Mouse (Mus musculus): ENCODE measurements around the gene Ache. TPM values are rescaled to one million over a fixed set of nuclear protein-coding genes. Genes with fewer than 3 reads are reported as not detected.

Ache gene
- polyA plus RNA-seq, 1 experiment from 2014 or later: 102 TPM

- WGBS: under 1% methylated on average over 14 of the region's 16 CpGs
- peak overlapping the region; percentile 93 for H3K4me2 ChIP-seq (ENCODE audit: low read length)
- peak; percentile 87 for ATAC-seq
Measured at GRCm38 (mm10) chr5:137286655-137287031, 676 bp upstream of the Ache start.

DNA sequence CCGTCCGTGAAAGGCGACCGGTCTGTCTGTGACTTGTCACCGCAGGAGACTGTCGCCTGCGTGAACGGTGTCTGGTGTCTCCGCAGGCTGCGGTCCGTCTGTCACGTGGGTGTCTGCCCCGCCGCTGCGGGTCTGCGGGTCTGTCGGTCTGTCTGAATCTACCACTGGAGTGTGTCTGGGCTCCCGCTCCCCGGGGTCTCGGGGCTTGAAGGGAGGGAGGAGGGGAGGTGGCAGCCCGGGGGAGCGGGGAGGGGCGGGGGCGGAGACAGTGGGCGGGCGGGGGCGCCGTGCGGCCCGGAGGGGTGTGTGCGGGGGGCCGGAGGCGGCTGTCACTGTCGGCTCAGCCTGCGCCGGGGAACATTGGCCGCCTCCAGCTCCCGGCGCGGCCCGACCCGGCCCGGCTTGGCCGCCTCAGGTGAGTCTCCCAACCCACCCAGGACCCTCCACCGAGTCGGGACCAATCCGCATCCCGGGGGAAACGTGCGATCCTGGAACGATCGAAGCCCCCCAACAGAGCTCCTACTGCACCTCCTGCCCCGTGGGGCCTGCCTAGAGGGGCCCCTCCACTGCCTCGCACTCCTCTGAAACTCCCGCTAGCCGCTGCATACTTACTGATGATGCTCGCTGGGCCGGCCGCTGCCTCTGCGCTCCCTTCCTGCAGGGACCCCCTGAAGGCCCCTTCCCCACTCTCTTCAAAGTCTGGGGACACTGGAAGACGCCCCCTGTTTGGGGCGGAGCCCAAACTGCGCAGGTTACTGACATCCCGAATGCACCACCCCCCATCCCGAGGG, 829 bp downstream of the Ache start:
- Histone ChIP-seq H3K36me3 (ENCODE audit: control insufficient read depth, insufficient read depth, low read length) (no peaks in the 10 kb centered on the region), H3K27ac (ENCODE audit: low read depth, low read length) (peak overlapping the region; percentile 77), H3K4me1 (ENCODE audit: control insufficient read depth, insufficient read depth, low read depth, low read length) (peaks cover 20% of the 10 kb centered on the region), H3K9ac (ENCODE audit: low read depth, low read length) (peak overlapping the region; percentile 74), H3K9me3 (ENCODE audit: control insufficient read depth, low read length) (no peaks in the 10 kb centered on the region), H3K4me3 (ENCODE audit: low read length) (peak overlapping the region; percentile 66), H3K27me3 (replicated peaks; ENCODE audit: control insufficient read depth, insufficient read depth, low read length) (peaks cover 13% of the 10 kb centered on the region), H3K4me2 (ENCODE audit: low read length) (peak overlapping the region; percentile 93)
- ATAC-seq: peak; percentile 28
- under 1% methylated on average over 51 of the region's 65 CpGs for WGBS

More at GRCm38 (mm10) chr5:137286655-137287031, 676 bp upstream of the Ache start:
- peaks cover 14% of the 10 kb centered on the region for H3K4me1 ChIP-seq (ENCODE audit: control insufficient read depth, insufficient read depth, low read depth, low read length)
- peaks cover 11% of the 10 kb centered on the region for H3K27me3 ChIP-seq (replicated peaks; ENCODE audit: control insufficient read depth, insufficient read depth, low read length)
- peak overlapping the region; percentile 66 for H3K4me3 ChIP-seq (ENCODE audit: low read length)
- H3K36me3 ChIP-seq (ENCODE audit: control insufficient read depth, insufficient read depth, low read length): no peaks in the 10 kb centered on the region
- H3K27ac ChIP-seq (ENCODE audit: low read depth, low read length): peak overlapping the region; percentile 77
- H3K9ac ChIP-seq (ENCODE audit: low read depth, low read length): peak overlapping the region; percentile 74
- H3K9me3 ChIP-seq (ENCODE audit: control insufficient read depth, low read length): no peaks in the 10 kb centered on the region

DNA sequence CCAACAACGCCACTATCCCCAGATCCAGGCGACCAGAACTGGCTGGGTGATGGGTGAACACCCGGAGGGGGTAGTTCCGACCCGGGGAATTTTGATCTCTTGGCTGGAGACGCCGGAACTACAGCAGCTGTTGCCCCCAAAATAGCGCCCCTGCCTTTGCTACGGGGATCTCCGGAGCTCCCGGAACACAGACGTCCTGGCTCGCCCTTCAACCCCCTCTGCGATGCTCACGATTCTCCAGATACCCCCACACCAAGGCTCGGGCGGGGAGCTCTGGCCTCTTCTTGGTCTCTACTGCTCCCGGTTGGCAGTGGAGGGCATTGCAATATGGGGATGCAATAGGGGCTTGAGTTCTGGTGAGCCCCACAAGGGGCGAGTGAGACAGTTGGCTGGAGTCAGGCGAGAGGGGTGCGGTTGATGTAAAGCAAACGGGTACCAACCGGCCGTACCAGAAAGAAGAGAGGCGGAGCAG, 1.7 kb downstream of the Ache start:
- no peak for ATAC-seq
- H3K27ac ChIP-seq (ENCODE audit: low read depth, low read length): no peak overlapping the region
- WGBS: 3% methylated on average over 25 of the region's 25 CpGs

DNA sequence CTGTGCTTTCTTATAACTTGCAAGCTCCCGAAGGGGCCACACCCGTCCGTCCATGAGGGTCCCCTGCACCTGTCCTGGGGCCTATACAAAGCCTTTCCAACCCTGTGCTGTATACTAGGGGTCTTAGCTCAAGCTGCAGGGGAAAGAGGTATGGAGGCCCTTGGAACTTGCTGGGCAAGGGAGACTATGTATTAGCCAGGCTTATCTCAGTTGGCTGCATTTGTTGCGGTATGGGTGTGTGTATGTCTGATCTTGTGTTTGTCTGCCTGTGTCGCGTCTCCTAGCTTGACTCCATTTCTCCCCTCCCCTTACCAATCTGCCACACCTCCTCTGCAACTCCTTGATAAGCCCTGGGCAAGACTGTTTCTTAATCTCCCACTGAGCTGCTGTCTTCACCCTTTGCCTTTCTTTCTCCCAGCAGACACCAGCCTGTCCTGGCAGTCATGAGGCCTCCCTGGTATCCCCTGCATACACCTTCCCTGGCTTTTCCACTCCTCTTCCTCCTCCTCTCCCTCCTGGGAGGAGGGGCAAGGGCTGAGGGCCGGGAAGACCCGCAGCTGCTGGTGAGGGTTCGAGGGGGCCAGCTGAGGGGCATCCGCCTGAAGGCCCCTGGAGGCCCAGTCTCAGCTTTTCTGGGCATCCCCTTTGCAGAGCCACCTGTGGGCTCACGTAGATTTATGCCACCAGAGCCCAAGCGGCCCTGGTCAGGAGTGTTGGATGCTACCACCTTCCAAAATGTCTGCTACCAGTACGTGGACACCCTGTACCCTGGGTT, 2.5 kb downstream of the Ache start:
- Histone ChIP-seq H3K36me3 (ENCODE audit: control insufficient read depth, insufficient read depth, low read length) (no peaks in the 10 kb centered on the region), H3K9ac (ENCODE audit: low read depth, low read length) (peak overlapping the region; percentile 74), H3K9me3 (ENCODE audit: control insufficient read depth, low read length) (no peaks in the 10 kb centered on the region), H3K27ac (ENCODE audit: low read depth, low read length) (no peak overlapping the region), H3K4me1 (ENCODE audit: control insufficient read depth, insufficient read depth, low read depth, low read length) (peaks cover 29% of the 10 kb centered on the region), H3K27me3 (replicated peaks; ENCODE audit: control insufficient read depth, insufficient read depth, low read length) (peaks cover 13% of the 10 kb centered on the region), H3K4me3 (ENCODE audit: low read length) (peak overlapping the region; percentile 66), H3K4me2 (ENCODE audit: low read length) (peak overlapping the region; percentile 93)
- ATAC-seq: no peak
- 55% methylated on average over 13 of the region's 13 CpGs for WGBS

More for the DNA sequence above, 1.7 kb downstream of the Ache start:
- Histone ChIP-seq H3K4me1 (ENCODE audit: control insufficient read depth, insufficient read depth, low read depth, low read length) (peaks cover 27% of the 10 kb centered on the region), H3K4me2 (ENCODE audit: low read length) (peak overlapping the region; percentile 93), H3K9me3 (ENCODE audit: control insufficient read depth, low read length) (no peaks in the 10 kb centered on the region), H3K27me3 (replicated peaks; ENCODE audit: control insufficient read depth, insufficient read depth, low read length) (peaks cover 13% of the 10 kb centered on the region), H3K36me3 (ENCODE audit: control insufficient read depth, insufficient read depth, low read length) (no peaks in the 10 kb centered on the region), H3K4me3 (ENCODE audit: low read length) (peak overlapping the region; percentile 66), H3K9ac (ENCODE audit: low read depth, low read length) (peak overlapping the region; percentile 74)

DNA sequence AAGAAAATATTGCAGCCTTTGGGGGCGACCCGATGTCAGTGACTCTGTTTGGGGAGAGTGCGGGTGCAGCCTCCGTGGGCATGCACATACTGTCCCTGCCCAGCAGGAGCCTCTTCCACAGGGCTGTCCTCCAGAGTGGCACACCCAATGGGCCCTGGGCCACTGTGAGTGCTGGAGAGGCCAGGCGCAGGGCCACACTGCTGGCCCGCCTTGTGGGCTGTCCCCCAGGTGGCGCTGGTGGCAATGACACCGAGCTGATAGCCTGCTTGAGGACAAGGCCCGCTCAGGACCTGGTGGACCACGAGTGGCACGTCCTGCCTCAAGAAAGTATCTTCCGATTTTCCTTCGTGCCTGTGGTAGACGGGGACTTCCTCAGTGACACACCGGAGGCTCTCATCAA, 3.4 kb downstream of the Ache start:
- Histone ChIP-seq H3K4me2 (ENCODE audit: low read length) (peak overlapping the region; percentile 93), H3K9ac (ENCODE audit: low read depth, low read length) (peak overlapping the region; percentile 22; the same call in 1 of the 2 replicates), H3K4me3 (ENCODE audit: low read length) (no peak overlapping the region; the same call in 1 of the 2 replicates), H3K9me3 (ENCODE audit: control insufficient read depth, low read length) (no peaks in the 10 kb centered on the region), H3K27me3 (replicated peaks; ENCODE audit: control insufficient read depth, insufficient read depth, low read length) (peaks cover 13% of the 10 kb centered on the region), H3K4me1 (ENCODE audit: control insufficient read depth, insufficient read depth, low read depth, low read length) (peaks cover 33% of the 10 kb centered on the region), H3K36me3 (ENCODE audit: control insufficient read depth, insufficient read depth, low read length) (peaks cover 8% of the 10 kb centered on the region), H3K27ac (ENCODE audit: low read depth, low read length) (no peak overlapping the region)
- WGBS: 27% methylated on average over 15 of the region's 15 CpGs
- ATAC-seq: no peak

GRCm38 (mm10) chr5:137291381-137291926, 4.1 kb downstream of the Ache start:
- Histone ChIP-seq H3K27ac (ENCODE audit: low read depth, low read length) (no peak overlapping the region), H3K27me3 (replicated peaks; ENCODE audit: control insufficient read depth, insufficient read depth, low read length) (peaks cover 13% of the 10 kb centered on the region), H3K4me1 (ENCODE audit: control insufficient read depth, insufficient read depth, low read depth, low read length) (peaks cover 33% of the 10 kb centered on the region), H3K9ac (ENCODE audit: low read depth, low read length) (no peak overlapping the region), H3K4me3 (ENCODE audit: low read length) (no peak overlapping the region), H3K9me3 (ENCODE audit: control insufficient read depth, low read length) (no peaks in the 10 kb centered on the region), H3K4me2 (ENCODE audit: low read length) (no peak overlapping the region), H3K36me3 (ENCODE audit: control insufficient read depth, insufficient read depth, low read length) (peaks cover 16% of the 10 kb centered on the region)
- ATAC-seq: no peak
- 72% methylated on average over 15 of the region's 15 CpGs for WGBS

GRCm38 (mm10) chr5:137293282-137293681, 6.0 kb downstream of the Ache start:
- H3K36me3 ChIP-seq (ENCODE audit: control insufficient read depth, insufficient read depth, low read length): peaks cover 34% of the 10 kb centered on the region
- H3K9ac ChIP-seq (ENCODE audit: low read depth, low read length): peak overlapping the region; percentile 80
- ATAC-seq: peak; percentile 11; the same call in 1 of the 2 replicates
- peak overlapping the region; percentile 90 for H3K27ac ChIP-seq (ENCODE audit: low read depth, low read length)
- peak overlapping the region; percentile 64 for H3K4me3 ChIP-seq (ENCODE audit: low read length)
- peak overlapping the region; percentile 100 for H3K4me2 ChIP-seq (ENCODE audit: low read length)
- H3K4me1 ChIP-seq (ENCODE audit: control insufficient read depth, insufficient read depth, low read depth, low read length): peaks cover 30% of the 10 kb centered on the region
- peaks cover 13% of the 10 kb centered on the region for H3K27me3 ChIP-seq (replicated peaks; ENCODE audit: control insufficient read depth, insufficient read depth, low read length)
- WGBS: under 1% methylated on average over 15 of the region's 15 CpGs
- H3K9me3 ChIP-seq (ENCODE audit: control insufficient read depth, low read length): no peaks in the 10 kb centered on the region

- Histone ChIP-seq H3K27ac (ENCODE audit: low read depth, low read length) (peak within 1 kb of the TSS; percentile 90), H3K4me1 (ENCODE audit: control insufficient read depth, insufficient read depth, low read depth, low read length) (peaks cover 29% of the 10 kb centered on the region), H3K9ac (ENCODE audit: low read depth, low read length) (peak within 1 kb of the TSS; percentile 85), H3K27me3 (replicated peaks; ENCODE audit: control insufficient read depth, insufficient read depth, low read length) (peaks cover 13% of the 10 kb centered on the region), H3K9me3 (ENCODE audit: control insufficient read depth, low read length) (no peaks in the 10 kb centered on the region), H3K4me2 (ENCODE audit: low read length) (peak within 1 kb of the TSS; percentile 100), H3K4me3 (ENCODE audit: low read length) (peak within 1 kb of the TSS; percentile 64), H3K36me3 (ENCODE audit: control insufficient read depth, insufficient read depth, low read length) (peaks cover 39% of the 10 kb centered on the region)
- WGBS: under 1% methylated on average over 52 of the region's 52 CpGs
- ATAC-seq: peak; percentile 96
Measured at GRCm38 (mm10) chr5:137293839-137294743, 6.8 kb downstream of the Ache start, which contains the start of gene Ufsp1. Gene Ufsp1 (plus strand): TSS chr5:137294629.

Data from hindbrain, embryonic 16.5 days (tissue).